Mouse (Mus musculus) liver, adult 2 months (tissue): ENCODE results near the gene Pygo2.

Experiments used
- CTCF ChIP-seq: fragments of 200-500 bp; IDR thresholded peaks from 2 replicates; pipeline ENCODE4 v1.5.1; 2011; ENCODE audit warnings: low read depth, low read length, control low read depth
- POLR2A ChIP-seq: fragments of 200-500 bp; IDR thresholded peaks from 2 replicates; pipeline ENCODE4 v1.6.1; 2011; ENCODE audit warnings: low read length, control low read depth; ENCODE audit not compliant: insufficient read depth; ENCODE audit errors: extremely low read depth

- TF ChIP-seq CTCF: no peak
- TF ChIP-seq POLR2A: no peak
Observed at GRCm38 (mm10) chr3:89473838-89474237, 43.8 kb downstream of the Pygo2 start.
